Mouse (Mus musculus) gastrocnemius, postnatal 4 days (tissue): ENCODE results near the gene Plin1. TPM values are rescaled to one million over a fixed set of nuclear protein-coding genes. Genes with fewer than 3 reads are reported as not detected.

Source experiments
- DNase-seq, 2 experiments: peaks; one replicate each; pipeline ENCODE4 v3.0.0; 2021 to 2022; ENCODE audit warnings: low spot score in 2 of 2, mixed read lengths in 2 of 2
- total RNA-seq, 2 experiments: library from RNA; stranded (reverse); gene quantifications; 2 replicates each; pipeline ENCODE4 v1.2.3; 2021

Gene Plin1
- total RNA-seq, 2 experiments from 2014 or later = 26.6 to 62.1 TPM

DNA sequence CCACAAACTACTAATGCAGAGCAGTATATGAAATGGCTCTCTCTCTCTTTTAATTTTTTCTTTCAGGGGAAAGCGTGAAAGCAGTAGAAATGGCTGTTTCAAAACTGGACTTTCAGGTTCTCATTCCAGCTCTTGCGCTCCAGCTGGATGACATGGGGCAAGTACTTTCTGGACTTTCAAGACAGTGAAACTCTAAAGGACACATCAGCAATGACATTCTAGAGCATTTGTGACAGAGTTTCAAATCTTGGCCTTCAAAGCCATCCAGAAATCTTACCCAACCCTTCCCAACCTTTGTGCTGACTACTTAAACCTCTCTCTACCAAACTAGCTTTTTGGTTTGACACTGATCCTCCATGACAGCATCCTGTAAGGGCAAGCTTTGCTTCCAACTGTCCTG lies 6.2 kb upstream of the Plin1 start:
- no peak for DNase-seq

DNA sequence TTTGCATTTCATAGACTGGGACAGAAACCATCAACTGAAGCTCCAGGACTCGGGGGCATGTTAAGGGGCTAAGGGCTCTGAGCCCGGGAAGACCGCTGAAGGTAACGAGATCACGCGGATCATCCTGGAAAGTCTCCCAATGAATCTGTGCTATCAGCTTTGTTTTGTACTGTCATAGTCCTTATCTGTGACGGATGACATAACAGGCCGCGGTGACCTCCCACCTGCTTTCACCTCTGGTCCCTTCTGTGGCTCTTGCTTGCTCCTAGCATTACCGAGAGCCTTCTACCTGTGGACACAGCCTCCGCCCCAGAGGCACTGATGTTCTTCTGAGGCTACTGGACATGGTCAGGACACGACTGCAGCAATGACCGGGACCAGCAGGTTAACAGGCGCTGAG lies 3.8 kb upstream of the Plin1 start:
- no peak for DNase-seq

DNA sequence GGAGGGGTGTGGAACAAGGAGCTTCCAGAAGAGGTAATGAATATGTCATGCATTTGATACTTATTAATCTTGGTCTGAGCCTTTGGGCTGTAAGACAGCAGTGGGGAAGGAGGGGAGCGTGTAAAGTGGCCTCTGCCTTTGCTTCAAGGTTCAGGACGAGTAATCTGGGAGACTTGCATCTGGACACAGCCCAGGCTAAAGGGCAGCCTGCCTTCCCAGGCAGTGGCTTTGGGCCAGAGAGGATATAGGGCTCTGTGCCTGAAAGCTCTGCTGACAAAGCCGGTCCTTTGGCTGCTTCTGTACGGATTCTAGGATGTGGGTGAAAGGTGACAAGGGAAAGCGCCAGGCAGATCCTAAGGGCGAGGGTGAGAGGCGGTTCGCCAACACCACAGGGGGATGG lies 1.9 kb upstream of the Plin1 start:
- no peak for DNase-seq

DNA sequence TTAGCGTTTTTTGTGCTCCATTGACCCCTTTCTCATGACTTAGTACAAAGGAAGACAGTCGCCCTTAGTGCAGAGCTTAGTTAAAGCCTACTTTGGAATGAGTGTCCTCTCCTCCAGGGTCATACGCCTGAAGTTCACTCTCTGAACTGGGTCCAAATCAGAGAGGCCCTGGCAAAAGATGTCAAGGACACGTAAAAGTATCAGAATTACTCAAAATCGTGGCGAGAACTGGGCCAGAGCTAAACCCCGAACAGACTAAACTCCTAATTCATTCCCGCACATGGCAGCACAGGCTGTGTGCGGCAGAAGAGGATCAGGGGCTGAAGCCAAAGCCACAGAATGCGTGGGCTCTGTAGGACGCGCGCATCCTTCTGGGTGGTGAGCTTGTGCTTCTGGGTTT lies 1.3 kb downstream of the Plin1 start:
- no peak for DNase-seq

DNA sequence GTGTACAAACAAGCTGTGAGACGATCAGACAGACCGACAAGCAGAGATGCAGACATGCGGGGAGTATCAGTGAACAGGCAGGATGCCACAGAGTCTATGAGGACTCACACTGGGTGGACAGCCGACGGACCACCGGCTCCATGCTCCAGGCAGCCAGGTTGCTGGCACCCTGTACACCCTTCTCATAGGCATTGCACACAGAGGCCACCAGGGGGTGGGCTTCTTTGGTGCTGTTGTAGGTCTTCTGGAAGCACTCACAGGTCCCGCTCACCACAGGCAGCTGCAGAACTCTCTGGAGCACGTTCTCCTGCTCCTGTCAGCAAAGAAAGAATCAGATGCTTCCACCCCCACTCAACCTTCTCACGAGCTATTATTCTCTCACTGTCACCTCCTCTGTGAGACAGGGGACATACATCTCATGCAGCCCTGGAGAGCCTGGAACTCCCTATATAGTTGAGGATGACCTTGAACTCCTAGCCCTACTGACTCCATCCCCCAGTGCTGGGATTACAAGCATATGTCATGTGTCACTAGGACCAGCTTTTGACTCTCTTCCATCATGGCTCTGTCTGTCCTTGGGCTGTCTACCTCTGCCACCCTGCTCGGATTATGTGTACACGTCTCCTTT lies 2.8 kb downstream of the Plin1 start:
- DNase-seq = no peak

DNA sequence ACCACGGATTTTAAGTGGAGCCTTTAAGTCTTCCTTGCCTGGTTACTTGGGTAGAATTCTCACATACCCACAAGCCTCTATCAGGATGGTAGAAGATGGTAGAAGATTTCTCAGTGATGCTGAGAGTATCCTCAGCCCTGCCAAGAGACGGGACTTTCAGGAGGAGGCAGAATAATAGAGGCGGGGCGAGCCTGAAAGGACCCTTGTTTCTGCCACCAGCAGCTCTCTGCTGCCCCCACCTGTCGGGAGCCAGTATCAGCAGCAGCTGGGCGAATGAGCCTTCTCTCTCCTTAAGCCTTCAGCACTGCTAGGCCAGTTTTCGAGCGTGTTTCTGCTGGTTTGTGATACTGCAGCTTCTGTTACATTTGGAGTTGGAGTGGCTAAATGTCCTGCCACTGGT lies 3.5 kb downstream of the Plin1 start:
- peak; percentile 60 to 62 for DNase-seq

DNA sequence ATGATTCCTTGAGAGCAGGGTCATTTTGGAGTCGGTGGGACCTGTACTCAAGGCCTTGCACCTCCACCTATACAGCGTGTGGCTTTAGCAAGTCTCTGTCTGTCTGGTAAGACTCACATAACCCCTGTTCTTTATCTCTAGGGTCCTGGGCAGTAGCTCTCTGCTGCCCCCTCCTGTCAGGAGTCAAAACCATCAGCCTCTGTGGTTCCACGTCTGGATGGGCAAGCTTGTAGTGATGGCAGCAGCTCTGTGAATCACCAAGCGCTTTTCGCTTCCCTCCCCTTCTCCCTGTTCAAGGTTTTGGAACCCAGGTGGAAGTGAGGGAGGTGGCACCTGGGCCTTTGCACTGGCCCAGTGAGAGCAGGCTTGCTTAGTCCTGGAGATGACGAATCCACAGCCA lies 4.5 kb downstream of the Plin1 start:
- peak in 1 of 2 experiments; percentile 50 for DNase-seq

DNA sequence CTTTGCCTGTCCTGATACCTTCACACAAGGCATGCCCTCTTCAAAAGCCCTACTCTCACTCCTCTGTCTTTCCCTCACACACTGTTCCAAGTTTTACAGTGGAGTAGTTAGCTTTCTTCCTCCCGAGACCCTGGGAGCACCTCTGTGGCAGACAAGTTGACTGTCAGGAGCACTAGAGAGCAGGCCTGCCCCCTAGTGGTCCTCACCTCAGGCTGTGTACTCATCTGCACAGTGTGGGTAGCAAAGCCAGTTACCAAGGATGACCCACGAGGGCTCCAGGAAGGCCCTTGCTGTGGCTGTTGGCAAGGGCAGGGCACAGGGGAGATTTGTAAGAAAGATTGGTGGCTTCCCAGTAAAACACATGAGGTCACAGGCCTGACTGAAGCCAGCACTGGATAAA lies 5.6 kb downstream of the Plin1 start:
- peak in 1 of 2 experiments; percentile 59 for DNase-seq

DNA sequence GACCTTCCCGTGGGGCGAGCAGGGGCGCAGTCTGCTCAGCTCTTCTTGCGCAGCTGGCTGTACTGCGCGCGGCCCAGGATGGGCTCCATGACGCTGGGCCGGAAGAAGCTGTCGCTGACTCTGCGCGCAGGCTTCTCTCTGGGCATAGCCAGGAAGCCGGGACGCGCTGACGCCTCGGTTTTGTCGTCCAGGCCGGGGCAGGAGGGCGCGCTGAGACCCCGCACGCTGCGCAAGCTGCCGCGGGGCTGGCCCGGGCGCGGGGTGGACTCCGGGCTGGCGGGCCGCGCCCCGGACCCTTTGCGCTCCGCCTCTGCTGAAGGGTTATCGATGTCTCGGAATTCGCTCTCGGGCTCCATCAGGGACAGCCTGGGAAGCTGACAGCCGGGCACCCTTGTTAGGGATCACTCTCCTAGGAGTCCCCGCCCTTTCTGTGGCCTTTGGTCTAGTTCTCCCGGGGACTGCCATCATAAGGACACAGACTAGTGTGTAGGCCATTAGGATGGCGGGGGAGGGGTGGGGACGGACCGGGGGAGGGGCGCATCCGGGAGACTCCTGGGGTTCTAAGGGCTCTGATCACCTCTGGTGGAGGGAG lies 11.2 kb downstream of the Plin1 start:
- DNase-seq = peak in 1 of 2 experiments; percentile 63

DNA sequence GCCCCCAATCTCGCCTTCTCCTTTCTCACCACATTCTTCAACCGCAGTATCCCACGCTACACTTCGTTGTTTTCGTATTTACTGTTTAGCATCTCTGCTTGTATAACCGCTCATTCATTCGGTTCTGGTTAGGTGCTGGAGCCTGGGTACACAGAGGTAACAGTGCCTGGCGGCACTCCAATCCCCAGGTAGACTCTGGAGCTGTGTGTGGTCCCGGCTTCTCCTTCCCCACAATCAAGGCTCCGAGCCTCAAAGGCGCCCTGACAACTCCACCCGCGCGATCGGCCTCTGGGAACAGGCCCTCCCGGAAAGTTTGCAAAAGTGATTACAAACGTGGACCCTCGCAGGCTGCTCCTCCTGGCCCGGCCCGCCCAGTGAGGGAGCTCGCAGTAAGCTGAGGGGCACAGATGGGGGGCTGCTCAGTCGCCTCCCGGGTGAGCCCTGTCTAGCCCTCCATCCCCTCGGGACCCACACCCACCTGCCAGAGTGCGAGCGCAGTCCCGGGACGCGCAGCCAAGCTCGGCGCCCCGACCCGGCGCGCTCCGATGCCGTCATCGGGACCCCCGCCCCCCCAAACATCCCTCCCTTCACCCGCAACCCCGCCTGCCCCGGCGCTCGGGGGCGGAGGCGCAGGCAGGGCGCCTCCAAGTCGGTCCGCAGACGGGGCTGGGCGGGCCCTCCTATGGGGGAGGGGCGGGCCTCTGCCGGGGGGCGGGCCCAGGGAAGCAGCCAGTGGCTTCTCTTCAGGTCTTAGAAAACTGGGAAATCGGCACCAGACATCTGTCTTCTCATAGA lies 17.3 kb downstream of the Plin1 start, which contains the start of gene Kif7:
Gene Kif7, minus strand, starts transcription at position 534 of the 795 bp plus-strand sequence.
- peak; percentile 84 for DNase-seq

DNA sequence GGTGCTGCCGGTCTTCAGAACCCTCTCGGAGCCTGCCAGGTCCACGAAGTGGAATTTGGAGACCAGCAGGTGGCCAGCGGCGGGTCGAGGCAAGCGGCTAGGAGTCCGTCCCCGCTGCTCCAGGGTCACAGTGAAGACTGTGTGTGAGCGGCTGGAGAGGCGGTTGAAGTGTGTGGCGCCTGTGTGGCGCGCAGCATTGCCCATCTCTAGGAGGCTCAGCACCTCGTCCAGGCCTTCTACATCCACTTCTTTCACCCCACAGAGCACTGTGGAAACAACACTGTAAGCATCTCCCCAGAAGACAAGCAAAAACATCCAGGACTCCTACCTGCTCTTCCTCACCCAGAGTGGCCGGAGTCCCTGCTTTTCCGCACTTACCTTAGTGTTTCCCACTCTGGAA lies 21.9 kb downstream of the Plin1 start:
- DNase-seq = no peak

DNA sequence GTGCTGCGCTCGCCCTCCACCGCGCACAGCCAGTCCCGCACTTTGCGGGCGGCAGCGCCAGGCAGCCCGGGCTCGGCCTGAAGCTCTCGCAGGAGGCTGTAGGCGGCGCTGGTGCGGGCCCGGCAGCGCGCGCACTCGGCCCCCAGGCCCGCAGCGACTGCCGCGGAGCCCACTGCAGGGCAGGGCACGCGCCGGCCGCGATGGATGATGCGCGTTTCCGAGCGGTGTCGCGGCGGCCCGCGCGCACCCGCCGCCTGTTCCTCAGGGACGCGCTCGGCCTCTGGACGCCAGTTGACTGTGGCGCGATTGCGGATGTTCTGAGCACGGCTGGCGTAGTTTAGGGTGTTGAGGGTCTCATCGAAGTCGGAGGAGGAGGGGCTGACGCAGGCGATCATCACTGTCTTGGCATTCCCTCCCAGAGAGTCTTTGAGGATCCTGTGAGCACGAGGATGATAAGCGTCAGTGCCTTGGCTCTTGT lies 22.5 kb downstream of the Plin1 start:
- no peak for DNase-seq

DNA sequence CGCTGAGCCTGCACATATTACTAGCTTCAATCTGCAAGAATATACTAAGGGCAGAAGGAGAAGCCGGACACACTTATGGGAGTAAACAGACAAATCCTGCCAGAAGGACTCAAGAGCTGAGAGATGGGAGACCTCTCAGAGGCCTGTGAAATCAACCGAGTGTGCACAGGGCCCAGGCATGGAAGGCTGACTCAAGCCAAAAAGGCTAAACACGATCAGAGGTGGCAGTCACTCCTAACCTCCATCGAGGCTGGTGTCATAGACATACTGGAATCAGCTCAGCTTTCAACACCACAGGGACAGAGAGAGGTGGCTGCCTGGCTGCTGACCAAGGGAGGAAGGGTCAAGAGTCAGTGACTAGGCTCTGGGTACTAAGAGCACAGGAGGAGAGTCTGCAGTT lies 27.5 kb downstream of the Plin1 start:
- no peak for DNase-seq

DNA sequence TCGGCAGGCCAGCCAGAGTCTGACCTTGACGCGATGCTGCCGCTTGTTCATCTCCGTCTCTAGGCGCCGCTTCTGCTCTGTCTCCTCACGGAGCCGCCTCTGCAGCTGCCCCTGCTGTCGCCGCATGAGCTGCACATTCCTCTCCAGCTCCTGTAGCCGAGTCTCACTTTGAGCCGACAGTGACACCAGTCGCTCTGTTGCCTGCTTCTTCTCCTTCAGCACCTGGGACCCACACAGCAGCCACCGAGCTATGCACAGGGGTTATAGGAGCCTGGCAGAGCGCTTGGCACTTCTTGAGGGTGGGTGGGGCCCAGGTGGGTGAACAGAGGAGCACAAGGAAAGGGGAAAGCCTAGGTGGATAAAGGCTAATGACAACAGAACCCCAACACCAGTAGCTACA lies 29.9 kb downstream of the Plin1 start:
- no peak for DNase-seq

DNA sequence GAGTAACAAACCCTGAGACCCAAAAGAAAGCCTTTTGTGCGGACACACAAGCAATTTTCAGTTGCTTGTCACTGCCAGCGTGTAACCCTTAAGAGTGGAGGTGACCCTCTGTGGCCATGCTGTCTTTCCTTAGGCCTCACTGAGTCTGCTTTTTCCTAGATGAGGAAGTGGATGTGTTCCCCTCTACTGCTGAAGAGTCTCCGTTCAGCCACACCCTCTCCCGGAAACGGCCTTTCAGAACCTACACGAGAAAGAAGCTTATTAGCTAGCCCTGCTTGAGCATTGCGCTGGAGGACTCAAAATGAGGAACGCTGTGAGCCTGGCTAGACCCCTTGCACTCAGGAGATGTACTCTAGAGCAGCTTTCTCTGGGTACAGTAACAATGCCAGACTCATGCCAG lies 36.2 kb downstream of the Plin1 start:
- no peak for DNase-seq

DNA sequence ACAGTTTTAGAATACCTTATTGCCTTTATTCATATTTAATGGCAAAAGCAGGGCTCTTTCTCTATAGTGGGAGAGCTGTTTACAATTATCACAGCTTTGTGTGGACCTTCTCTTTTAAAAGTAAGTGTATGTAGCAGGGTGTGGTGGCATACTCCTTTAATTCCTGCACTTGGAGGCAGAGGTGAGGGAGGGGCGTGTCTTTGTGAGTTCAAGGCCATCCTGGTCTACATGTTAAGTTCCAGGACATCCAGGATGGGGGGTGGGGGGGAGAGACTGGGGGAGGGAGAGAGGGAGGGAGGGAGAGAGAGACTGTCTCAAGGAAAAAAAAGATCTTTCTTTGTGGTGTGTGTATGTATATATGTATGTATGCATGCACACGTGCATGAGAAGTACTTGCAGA lies 52.5 kb downstream of the Plin1 start:
- no peak for DNase-seq

DNA sequence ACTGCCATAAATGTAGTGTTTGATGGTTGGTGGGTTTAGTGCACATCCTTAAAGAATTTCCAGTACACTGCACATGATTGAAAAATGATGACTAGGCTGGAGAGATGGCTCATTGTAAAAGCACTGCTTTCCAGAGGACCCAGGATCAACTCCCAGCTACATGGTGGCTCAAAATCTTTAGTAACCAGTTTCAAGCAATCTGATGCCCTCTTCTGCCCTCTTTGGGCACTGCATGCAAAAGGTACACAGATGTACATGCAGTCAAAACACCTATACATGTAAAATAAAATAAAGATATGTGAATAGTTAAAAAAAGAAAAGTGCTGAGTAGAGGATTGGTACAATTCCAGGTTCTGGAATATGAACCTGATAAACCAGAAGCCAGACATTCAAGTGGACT lies 53.5 kb downstream of the Plin1 start:
- no peak for DNase-seq

DNA sequence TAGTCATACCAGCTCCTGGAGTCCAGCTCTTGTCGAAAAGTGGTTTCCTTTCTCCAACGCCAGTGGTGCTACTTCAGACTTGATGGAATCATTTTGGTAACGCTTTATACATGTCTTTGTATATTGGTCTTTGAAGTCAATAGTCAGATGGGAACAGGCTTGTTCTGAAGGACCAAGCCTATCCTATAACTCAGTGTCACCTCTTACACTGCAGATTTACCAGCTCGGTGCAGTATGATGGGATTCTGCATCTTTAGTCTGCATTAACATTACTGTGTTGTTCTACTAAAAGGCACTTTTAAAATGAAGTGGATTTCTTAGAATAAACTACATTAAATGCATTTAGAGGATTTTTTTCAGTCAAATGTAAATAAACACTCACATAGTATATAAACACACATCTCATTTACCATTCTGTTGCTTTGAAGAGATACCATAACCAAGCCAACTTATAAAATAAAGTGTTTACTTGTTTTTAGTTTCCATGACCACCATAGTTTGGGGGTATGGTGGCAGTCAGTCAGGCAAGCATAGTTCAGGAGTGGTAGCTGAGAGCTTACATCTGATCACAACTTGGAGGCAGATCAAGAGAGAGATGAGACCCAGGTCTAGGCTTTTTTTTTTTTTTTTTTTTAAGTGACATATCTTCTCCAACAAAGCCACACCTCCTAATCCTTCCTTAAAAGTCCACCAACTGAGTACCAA lies 61.7 kb downstream of the Plin1 start:
- DNase-seq = no peak
